Mouse (Mus musculus): ENCODE measurements around the gene Cfap43.
"Not testable (repeated sequence)": the region's sequence is repeated elsewhere in the genome, so short reads cannot be mapped to it uniquely, and the experiment has no call there.

The Cfap43 gene

GRCm38 (mm10) chr19:47853951-47854795 is 64.9 kb downstream of the Cfap43 start:
- DNase-seq (ENCODE audit: low spot score in 2 of 2), result no peak

DNA sequence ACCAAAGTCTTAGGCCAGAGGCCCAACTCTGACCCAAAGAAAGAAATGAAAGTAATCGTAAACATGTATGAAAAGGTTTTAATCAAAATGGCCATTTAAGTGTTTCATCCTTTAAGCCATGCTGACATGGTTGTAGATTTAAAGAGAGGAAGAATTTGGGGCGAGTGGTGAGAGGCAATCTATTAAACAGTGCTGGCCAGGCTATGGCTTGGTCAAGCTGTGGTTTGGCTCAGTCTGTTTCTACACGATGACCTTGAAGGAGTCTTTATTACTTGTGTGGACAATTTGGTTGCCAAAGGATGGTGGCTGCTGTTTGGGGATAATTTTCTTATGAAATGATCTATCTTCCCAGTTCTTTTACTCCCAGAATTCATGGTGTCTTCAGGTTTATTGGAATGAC is 66.0 kb downstream of the Cfap43 start:
- no peak for DNase-seq (ENCODE audit: low spot score in 2 of 2)

- not testable (repeated sequence) for DNase-seq (ENCODE audit: low spot score in 2 of 2)
These were observed 67.0 kb downstream of the Cfap43 start for GRCm38 (mm10) chr19:47852131-47852530.

- no peak for DNase-seq (ENCODE audit: low spot score in 2 of 2)
These were observed 69.4 kb downstream of the Cfap43 start for GRCm38 (mm10) chr19:47849735-47850134.

- not testable (repeated sequence) for DNase-seq (ENCODE audit: low spot score in 2 of 2)
These were observed 77.9 kb downstream of the Cfap43 start for GRCm38 (mm10) chr19:47841234-47841633.

GRCm38 (mm10) chr19:47837527-47837901 is 81.6 kb downstream of the Cfap43 start:
- DNase-seq (ENCODE audit: low spot score in 2 of 2), result no peak

DNA sequence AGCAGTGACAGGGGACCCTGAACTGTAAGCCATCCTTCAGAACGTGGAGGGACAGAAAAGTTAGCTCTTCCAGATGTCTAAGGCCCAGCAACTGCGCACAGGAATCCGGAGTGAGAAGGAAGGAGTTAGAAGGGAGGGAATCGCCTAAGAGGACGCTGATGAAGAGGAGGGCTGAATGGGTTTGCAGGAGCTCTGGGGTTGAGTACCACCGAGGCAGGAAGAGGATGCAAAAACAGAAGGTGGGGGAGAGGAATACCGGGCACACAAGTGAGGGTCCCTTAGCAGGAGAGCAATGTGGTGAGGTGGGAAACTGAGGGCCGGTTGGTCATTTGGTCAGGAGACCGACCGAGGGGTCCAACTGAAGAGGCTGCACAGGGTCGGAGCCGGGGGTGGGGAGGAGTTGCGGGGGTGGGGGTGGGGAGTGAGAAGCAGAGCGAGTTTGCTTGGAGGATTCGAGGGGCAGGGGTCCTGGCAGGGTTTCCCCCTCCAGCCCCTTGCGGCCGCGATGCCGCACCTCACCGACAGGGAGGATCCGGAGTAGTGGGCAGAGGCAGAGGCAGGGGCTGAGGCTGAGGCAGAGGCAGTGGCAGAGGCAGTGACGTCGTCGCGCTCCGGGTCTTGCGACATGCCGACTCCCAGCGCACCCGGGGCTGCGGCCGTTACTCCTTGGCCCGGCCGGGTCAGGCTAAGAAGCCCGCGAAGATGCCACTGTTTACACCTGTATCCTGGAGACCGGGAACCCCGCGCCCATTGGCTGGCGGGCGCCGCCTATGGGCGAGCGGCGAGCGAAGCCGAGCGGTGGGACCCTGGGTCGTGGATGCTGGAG is 82.2 kb downstream of the Cfap43 start:
- DNase-seq (ENCODE audit: low spot score in 2 of 2), result peak; percentile 57 to 60

GRCm38 (mm10) chr19:47835776-47836175 is 83.3 kb downstream of the Cfap43 start:
- no peak for DNase-seq (ENCODE audit: low spot score in 2 of 2)

DNA sequence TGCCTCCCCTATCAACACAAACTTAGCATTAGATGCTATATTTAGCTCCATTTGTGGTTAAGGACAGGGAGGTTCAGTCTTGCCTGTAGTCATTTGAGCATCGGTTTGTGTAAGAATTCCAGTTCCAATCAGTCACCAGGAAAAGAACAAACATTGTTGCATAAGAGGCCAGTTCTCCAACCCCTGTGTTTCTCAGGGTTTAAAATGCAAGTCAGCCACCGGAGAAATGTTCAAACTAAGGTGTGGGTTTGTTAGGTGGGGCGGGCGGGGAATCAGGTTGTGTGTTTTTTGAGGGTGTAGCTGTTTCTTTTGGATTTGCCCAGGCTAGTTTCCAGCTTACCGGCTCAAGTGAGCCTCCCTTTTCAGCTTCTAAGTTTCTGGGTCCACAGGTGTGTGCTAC is 84.5 kb downstream of the Cfap43 start:
- DNase-seq (ENCODE audit: low spot score in 2 of 2), result peak in 1 of 2 experiments; percentile 51

GRCm38 (mm10) chr19:47832316-47832715 is 86.8 kb downstream of the Cfap43 start:
- no peak for DNase-seq (ENCODE audit: low spot score in 2 of 2)

- no peak for DNase-seq (ENCODE audit: low spot score in 2 of 2)
These were observed 88.0 kb downstream of the Cfap43 start for GRCm38 (mm10) chr19:47831111-47831510.

DNA sequence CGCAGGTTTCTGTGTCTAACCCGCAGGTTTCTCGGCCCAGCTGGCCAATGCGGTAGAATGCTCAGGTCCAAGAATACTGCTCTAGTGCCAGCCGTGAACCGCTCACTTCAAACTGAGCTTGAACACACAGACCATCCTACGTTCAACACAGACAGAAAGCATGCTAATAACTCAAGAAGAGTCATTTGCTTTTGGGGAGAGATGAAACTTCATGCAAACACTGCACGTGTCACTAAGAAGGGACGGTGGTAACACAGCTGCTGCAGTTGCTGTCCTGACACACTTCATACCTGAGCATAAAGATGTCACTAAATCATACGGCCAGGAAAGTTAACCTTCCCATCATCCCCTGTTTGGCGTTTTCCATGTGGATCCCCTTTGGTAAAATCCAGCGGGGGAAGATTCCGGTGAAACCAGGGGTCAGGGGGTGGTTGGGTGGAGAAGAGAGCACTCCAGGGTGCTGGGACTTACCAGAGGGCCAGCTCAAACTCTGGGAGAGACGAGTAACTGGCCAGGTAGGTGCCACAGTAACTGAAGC is 89.1 kb downstream of the Cfap43 start:
- no peak for DNase-seq (ENCODE audit: low spot score in 2 of 2)

GRCm38 (mm10) chr19:47824026-47824425 is 95.1 kb downstream of the Cfap43 start:
- peak in 1 of 2 experiments; percentile 23 for DNase-seq (ENCODE audit: low spot score in 2 of 2)

GRCm38 (mm10) chr19:47822143-47822796 is 96.8 kb downstream of the Cfap43 start:
- peak in 1 of 2 experiments; percentile 44 for DNase-seq (ENCODE audit: low spot score in 2 of 2)

- DNase-seq (ENCODE audit: low spot score in 2 of 2), result no peak
These were observed 97.6 kb downstream of the Cfap43 start for GRCm38 (mm10) chr19:47821494-47821872.

- DNase-seq (ENCODE audit: low spot score in 2 of 2), result peak; percentile 69 to 75
These were observed 98.1 kb downstream of the Cfap43 start for GRCm38 (mm10) chr19:47820832-47821493.

DNA sequence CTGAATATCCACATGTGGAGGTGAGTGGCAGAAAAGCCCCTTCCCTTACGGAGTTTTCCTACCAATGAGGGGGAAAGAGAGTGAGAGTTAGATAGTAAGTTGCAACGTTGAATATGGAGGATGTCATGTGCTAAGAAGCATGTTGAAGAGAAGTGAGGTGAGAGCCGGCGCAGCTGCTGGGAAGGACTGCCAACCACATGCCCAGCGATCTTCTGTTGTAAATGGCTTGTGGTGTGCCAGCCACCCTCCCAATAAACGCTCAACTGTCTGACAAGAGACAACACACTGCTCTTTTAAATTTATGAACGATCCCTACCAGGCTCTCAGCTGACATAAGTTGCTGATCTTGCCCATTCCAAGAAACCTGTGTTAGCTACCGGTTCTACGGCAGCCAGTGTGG is 101.4 kb downstream of the Cfap43 start:
- no peak for DNase-seq (ENCODE audit: low spot score in 2 of 2)

DNA sequence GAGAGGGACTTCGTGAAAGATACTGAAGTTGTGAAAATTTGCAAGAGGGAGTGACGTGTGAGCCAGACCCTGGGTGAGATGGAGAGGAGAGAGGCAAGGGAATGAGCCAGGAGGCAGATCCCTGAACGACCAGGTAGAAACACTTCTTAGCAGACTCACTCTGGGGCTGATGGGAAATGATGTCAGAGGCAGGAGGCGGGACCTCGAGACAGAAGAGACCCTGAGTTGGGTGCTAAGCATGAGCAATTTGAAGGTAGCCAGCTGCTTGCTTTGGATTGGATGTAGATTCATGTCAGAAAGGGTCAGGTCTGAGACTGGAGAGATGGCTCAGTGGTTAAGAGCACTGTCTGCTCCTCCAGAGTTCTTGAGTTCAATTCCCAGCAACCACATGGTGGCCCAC is 104.4 kb downstream of the Cfap43 start:
- DNase-seq (ENCODE audit: low spot score in 2 of 2), result no peak

DNA sequence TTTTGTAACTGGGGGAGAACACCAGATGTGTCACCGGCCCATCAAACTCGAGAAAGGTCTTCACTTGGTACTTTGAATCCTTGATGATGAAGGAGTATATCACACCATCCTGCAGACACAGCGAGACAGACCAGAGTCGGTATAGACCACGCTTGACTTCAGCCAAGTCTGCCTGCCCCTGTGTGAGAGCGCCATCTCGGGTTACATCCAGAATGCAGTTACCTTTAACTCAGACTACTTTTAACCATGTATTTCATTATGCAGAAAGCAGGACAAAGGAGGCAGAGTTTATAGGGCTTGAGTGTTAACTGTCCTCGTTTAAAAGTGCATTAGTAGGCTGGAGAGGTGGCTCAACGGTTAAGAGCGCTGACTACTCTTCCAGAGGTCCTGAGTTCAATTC is 107.0 kb downstream of the Cfap43 start:
- DNase-seq (ENCODE audit: low spot score in 2 of 2), result no peak

DNA sequence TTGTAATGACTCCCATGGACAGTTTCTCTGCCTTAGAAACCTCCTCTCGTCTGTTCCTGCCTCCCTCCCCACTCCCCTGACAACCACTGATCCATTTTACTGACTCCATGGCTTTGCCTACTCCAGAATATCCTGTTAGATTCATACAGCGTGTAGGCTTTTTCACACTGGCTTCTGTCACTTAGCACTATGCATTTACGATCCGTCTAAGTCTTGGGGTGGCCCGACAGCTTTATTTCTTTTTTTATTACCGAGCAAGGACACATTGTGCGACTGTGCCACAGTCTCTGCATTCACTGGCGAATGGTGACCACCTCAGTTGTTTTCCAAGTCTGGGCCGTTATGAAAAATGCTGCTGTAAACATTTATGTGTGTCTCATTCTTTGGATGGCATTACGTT is 120.5 kb downstream of the Cfap43 start:
- DNase-seq (ENCODE audit: low spot score in 2 of 2), result no peak

- no peak for DNase-seq (ENCODE audit: low spot score in 2 of 2)
These were observed 122.4 kb downstream of the Cfap43 start for GRCm38 (mm10) chr19:47796699-47797098.

Data from urinary bladder, postnatal 36 days (tissue).